Mouse (Mus musculus): ENCODE results near the gene Gm960. TPM values are rescaled to one million over a fixed set of nuclear protein-coding genes. Genes with fewer than 3 reads are reported as not detected.
"Not testable (repeated sequence)": the region's sequence is repeated elsewhere in the genome, so short reads cannot be mapped to it uniquely, and the experiment has no call there.

The Gm960 gene
- polyA plus RNA-seq, 1 experiment, result 1.2 TPM

GRCm38 (mm10) chr19:4589081-4589480 lies 109.4 kb downstream of the Gm960 start:
- no peak for DNase-seq (ENCODE audit: low spot score)

DNA sequence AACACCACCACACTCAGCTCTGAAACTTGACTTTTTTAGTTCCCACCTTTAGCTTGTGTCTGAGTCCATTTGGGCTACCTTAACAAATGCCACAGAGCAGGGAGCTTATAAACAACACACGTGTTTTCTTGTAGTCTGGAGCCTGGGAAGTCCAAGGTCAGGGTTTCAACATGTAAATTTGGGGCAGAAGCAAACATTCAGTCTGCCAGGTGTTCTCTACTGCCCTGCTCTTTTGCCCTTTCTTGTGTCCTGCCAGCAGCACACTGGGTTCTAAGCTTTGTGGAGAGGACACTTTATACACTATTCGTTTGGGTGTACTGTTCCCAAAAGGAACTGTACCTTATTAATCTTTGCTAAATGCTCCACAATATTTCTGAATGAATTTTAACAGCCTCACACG lies 110.0 kb downstream of the Gm960 start:
- no peak for DNase-seq (ENCODE audit: low spot score)

GRCm38 (mm10) chr19:4587426-4587825 lies 111.0 kb downstream of the Gm960 start:
- no peak for DNase-seq (ENCODE audit: low spot score)

- not testable (repeated sequence) for DNase-seq (ENCODE audit: low spot score)
These were observed 111.7 kb downstream of the Gm960 start for GRCm38 (mm10) chr19:4586783-4587182.

- no peak for DNase-seq (ENCODE audit: low spot score)
These were observed 114.6 kb downstream of the Gm960 start for GRCm38 (mm10) chr19:4583856-4584255.

DNA sequence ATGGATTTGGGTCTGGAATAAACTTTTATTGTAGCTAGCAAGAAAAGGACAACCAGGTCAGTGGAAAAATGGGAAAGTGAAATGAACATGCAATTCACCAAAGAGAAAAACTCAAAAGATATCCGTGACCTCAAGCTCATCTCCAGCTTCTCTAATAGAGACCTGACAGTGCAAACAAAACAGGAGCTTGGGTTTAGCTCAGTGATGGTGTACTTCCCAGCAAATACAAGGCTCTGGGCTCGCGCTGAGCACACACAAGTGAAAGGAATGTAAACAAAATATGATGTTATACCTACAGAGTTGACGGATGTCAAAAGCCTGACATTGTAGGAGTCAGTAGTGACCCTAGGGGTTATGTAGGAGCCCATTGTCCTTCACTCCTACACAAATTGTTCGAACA lies 119.2 kb downstream of the Gm960 start:
- DNase-seq (ENCODE audit: low spot score), result no peak

- no peak for DNase-seq (ENCODE audit: low spot score)
These were observed 119.7 kb downstream of the Gm960 start for GRCm38 (mm10) chr19:4578799-4579198.

Other genes starting within 250 kb of the Gm960 start
- 0.27 and 0.70 TPM in 2 replicates for gene Syt12, start 221.2 kb downstream of the Gm960 start, polyA plus RNA-seq (2012; rRNA removed)
- 0.25 and 0.66 TPM in 2 replicates for gene 2010003K11Rik, start 200.1 kb downstream of the Gm960 start, polyA plus RNA-seq (2012; rRNA removed)
- 22.0 and 22.3 TPM in 2 replicates for gene Pcx, start 188.2 kb downstream of the Gm960 start, polyA plus RNA-seq (2012; rRNA removed)
- 6.7 and 8.2 TPM in 2 replicates for gene Lrfn4, start 83.0 kb downstream of the Gm960 start, polyA plus RNA-seq (2012; rRNA removed)
- 40.1 and 50.6 TPM in 2 replicates for gene Rce1, start 73.0 kb downstream of the Gm960 start, polyA plus RNA-seq (2012; rRNA removed)
- gene Sptbn2, start 12.5 kb upstream of the Gm960 start, polyA plus RNA-seq (2012; rRNA removed), result 1.4 and 2.4 TPM in 2 replicates
- gene Rbm4b, start 57.8 kb upstream of the Gm960 start, polyA plus RNA-seq (2012; rRNA removed), result 10.5 and 11.1 TPM in 2 replicates
- gene Rbm4, start 95.2 kb upstream of the Gm960 start, polyA plus RNA-seq (2012; rRNA removed), result 36.9 and 43.3 TPM in 2 replicates
- gene Gm21992, start 112.9 kb upstream of the Gm960 start, polyA plus RNA-seq (2012; rRNA removed), result 12.7 and 17.2 TPM in 2 replicates
- gene Rbm14, start 113.0 kb upstream of the Gm960 start, polyA plus RNA-seq (2012; rRNA removed), result 17.1 and 17.5 TPM in 2 replicates
- gene Ccs, start 140.7 kb upstream of the Gm960 start, polyA plus RNA-seq (2012; rRNA removed), result 64.5 and 75.5 TPM in 2 replicates
- gene Ccdc87, start 140.7 kb upstream of the Gm960 start, polyA plus RNA-seq (2012; rRNA removed), result 0.07 and 0.09 TPM in 2 replicates
- 78.4 and 82.7 TPM in 2 replicates for gene Ctsf, start 156.5 kb upstream of the Gm960 start, polyA plus RNA-seq (2012; rRNA removed)
- 1.3 and 2.5 TPM in 2 replicates for gene Actn3, start 179.2 kb upstream of the Gm960 start, polyA plus RNA-seq (2012; rRNA removed)
- gene Zdhhc24, start 180.0 kb upstream of the Gm960 start, polyA plus RNA-seq (2012; rRNA removed), result 15.1 and 22.3 TPM in 2 replicates
- gene Bbs1, start 208.0 kb upstream of the Gm960 start, polyA plus RNA-seq (2012; rRNA removed), result 4.2 and 4.6 TPM in 2 replicates
- gene Dpp3, start 229.6 kb upstream of the Gm960 start, polyA plus RNA-seq (2012; rRNA removed), result 53.2 and 53.8 TPM in 2 replicates
- 3.8 and 5.5 TPM in 2 replicates for gene Peli3, start 244.5 kb upstream of the Gm960 start, polyA plus RNA-seq (2012; rRNA removed)

Measured in urinary bladder, adult 2 months (tissue).